Mouse (Mus musculus) left cerebral cortex, postnatal 4 days (tissue): ENCODE results near the gene Ifitm3. TPM values are rescaled to one million over a fixed set of nuclear protein-coding genes. Genes with fewer than 3 reads are reported as not detected.
A peak's percentile ranks its signal among the peaks of the same experiment; 100 is the strongest.

Experiments
- DNase-seq: peaks from one replicate; pipeline ENCODE4 v3.0.0-alpha.2; 2022
- intact Hi-C: fragments of 180-260 bp; cut with DNase I; formaldehyde crosslinking; loops from one replicate; pipeline ENCODE4 v1.15.1; 2025
- total RNA-seq, 2 experiments: library from RNA; stranded (reverse); gene quantifications; 2 replicates each; pipeline ENCODE4 v1.2.3; 2021

Gene Ifitm3
- 10 to 100 TPM in 1 of 2 experiments, 1 to 10 TPM in 1; 8.9 to 12.8 TPM for total RNA-seq

DNA sequence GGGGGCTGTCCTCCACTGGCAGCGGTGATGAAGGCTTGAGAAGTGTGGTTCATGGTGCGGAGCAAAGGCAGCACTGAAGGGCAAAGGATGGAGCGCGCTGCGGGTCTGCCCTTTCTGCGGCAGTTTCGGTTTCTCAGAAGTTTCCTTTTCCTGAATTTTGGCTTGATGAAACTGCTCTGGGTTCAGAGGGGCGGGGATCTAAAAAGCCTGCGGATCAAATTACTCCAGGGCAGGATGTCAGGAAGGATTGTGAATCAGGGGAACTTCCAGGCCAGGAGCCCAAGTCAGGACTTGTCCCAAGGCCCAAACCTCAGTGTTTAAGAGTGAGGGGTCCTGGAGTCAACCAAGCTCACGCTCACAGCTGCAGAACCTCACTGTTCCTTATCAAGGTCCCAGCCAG is at the start of gene Ifitm3:
Gene Ifitm3, minus strand, starts transcription at position 178 of the 400 bp plus-strand sequence.
- intact Hi-C loops: no loop called here
- no peak for DNase-seq

DNA sequence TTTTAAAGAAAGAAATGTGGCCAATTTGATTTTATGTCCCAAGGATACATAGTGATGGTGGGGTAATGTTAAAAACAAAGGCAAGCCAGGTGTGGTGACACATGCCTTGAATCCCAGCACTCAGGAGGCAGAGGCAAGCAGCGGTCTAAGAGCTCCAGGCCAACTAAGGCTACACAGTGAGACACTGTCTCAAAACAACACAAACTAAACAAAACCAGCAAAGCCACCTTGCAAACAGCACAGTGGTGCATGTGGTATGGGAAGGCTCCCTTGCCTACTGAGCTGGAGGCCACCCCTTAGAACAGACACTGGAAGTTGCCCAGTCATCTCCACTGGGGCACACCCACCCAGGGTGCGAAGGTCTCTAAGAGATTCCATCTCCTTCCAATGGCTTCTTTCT is 49.4 kb upstream of the Ifitm3 start:
- DNase-seq: no peak
- intact Hi-C loops: loop anchor here (10.0 kb wide), 1 partner anchor 115 kb away; the partner anchor contains the start of gene Rnh1

DNA sequence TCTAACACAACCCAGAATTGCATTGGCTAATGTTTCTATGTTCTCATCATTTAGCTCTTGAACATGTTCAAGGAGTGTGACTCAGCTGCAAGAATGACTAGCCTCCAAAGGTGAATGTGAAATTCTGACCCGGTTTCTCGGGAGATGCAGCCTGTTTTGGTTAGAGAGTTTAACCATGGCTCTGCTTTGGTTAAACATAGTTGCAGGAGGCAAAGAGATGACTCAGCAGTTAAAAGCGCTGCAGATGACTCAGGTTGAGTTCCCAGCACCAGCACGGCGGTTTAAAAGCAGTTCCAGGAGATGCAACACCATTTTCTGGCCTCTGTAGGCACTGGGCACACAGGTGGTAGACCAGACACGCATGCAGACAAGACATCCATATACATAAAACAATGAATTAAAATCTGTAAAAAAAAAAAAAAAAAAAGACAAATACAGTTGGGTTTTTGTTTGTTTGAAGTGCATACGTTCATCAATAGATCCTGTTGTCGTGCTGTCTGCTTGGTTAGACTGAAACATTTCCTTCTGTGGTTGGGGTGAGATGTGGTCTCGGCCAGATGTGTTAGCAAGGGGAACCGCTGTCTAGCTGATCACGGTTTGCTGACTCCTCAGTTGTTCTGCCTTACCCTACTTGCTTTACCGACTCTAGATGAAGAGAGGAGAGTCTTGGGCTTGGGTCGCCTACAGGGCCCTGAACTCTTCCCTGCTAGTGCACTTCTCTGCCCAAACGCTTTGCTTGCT is 48.2 kb upstream of the Ifitm3 start:
- intact Hi-C loops: no loop called here
- DNase-seq: no peak

DNA sequence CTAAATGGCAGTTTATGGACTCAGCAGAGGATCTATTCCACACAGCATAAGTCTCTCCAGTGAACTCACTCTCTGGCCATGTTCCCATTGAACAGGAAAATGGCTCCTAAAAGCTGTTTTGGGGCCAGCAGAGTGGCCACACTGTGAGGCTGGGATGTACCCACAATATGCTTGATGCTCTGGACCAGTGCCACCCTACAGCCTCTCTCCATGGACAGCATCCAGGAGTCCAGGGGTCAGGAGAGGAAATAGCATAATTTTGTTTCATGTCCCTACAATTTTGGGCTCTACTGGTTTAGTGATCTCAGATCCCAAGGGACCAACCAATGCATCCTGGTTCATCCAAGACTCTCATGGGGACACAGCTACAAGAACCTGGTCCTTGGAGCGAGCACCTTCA is 47.0 kb upstream of the Ifitm3 start:
- intact Hi-C loops: no loop called here
- no peak for DNase-seq

DNA sequence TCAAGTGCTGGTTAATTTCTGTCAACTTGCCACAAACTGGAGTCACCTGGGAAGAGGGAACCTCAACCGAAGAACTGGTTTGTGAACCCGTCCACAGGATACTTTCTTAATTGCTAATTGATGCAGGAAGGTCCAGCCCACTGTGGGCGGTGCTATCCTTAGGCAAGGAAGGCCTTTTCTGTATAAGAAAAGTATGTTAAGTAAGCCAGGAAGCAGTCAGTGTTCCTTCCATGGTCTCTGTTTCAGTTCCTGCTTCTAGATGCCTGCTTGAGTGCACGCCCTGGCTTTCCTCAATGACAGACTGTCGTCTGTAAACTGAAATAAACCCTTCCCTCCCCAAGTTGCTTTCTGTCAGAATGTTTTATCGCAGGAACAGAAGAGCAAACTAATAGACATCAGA is 46.4 kb upstream of the Ifitm3 start:
- intact Hi-C loops: no loop called here
- no peak for DNase-seq

DNA sequence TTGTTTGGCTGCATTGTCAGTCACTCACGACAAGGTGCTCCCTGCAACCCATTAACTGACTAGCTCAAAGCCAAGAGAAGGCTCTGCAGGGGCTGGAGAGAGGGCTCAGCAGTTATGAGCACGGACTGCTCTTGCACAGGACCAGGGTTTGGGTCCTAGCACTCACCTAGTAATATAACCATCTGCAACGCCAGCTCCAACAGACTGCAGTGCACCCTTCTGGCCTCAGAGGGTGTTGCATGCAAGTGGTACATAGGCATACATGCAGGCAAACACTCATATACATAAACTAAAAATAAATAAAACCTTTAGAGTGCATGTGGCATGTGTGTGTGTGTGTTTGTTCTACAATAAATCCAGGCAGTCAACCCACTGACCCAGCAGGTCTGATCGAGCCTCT is 45.2 kb upstream of the Ifitm3 start:
- no peak for DNase-seq
- intact Hi-C loops: no loop called here

DNA sequence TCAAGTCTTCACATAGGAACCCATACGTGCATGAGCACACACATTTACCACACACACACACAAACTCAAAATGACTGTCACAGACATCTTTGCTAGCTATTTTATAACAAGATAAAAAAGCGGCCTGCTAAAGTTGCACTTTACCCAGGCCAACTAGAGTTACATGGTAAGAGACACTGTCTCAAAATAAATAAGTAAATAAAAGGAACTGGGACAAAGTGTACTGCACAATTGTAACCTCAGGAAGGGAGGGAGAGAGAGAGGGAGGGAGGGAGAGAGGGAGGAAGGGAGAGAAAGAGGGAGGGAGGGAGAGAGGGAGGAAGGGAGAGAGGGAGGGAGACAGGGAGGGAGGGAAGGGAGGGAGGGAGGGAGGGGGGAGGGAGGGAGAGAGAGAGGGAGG is 41.9 kb upstream of the Ifitm3 start:
- no peak for DNase-seq
- intact Hi-C loops: no loop called here

DNA sequence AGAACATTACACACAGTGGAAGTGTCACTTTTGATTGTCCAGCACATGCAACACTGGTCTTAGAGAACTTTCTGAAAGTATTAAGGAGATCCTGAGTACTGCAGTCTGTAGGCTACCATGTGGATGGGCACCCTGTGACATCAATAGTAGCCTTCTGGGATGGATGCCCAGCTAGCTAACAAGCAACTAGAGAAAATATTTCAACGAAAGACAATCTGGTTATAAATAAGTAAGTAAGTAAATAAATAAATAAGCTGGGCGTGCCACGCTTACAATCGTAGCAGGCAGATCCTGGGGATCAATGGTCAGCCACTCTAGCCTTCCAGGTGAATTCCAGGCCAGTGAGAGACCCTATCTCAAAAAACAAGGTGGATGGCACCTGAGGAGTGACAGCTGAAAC is 41.4 kb upstream of the Ifitm3 start:
- intact Hi-C loops: no loop called here
- DNase-seq: no peak

DNA sequence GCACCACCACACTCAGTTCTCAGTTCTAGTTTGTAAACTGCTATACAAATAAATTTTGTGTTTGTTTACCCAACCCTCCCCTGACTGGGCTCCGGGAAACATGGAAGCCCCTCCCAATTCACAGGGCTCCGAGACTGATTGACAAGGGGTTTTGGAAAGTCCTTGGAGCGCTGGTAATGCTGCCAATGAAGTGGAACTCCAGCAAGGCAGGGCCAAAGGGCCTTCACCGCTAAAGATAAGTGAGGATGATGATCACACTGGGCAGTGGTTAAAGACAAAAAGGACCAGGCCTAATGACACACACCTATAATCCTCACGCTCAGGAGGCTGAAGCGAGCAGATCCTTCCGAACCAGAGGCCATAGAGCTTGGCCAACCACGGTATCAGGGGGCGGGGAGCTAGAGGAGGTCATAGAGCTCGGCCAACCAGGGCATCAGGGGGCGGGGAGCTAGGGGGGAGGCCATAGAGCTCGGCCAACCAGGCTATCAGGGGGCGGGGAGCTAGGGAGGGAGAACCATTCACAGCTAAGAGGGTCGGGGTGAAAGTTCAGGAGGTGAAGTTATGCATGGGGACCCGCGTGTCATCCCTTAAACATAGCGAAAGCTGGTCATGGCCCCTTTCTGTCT is 40.6 kb upstream of the Ifitm3 start:
- intact Hi-C loops: no loop called here

DNA sequence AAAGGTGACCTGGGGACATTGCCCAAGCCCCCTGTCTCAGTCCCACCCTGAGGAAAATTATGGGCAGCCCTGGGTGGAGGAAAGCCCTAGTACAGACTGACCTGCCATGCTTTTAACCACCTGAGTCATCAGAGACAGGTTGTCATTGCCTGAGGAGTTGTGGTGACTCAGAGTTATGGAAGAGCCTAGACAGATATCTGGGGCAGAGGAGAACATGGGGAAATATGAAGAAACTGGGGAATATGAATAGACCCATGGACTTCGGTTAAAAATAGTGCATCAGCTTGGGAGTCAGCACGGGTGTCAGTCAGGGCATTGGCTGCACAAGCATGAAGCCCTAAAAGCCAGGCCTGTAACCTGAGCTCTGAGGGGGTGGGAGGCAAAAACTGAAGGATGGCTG is 38.8 kb upstream of the Ifitm3 start:
- intact Hi-C loops: loop anchor here (2.0 kb wide), 2 partner anchors 141 to 203 kb away; partner anchors contain the start of gene Odf3
- no peak for DNase-seq

More for the DNA sequence above, 40.6 kb upstream of the Ifitm3 start:
- DNase-seq: no peak

DNA sequence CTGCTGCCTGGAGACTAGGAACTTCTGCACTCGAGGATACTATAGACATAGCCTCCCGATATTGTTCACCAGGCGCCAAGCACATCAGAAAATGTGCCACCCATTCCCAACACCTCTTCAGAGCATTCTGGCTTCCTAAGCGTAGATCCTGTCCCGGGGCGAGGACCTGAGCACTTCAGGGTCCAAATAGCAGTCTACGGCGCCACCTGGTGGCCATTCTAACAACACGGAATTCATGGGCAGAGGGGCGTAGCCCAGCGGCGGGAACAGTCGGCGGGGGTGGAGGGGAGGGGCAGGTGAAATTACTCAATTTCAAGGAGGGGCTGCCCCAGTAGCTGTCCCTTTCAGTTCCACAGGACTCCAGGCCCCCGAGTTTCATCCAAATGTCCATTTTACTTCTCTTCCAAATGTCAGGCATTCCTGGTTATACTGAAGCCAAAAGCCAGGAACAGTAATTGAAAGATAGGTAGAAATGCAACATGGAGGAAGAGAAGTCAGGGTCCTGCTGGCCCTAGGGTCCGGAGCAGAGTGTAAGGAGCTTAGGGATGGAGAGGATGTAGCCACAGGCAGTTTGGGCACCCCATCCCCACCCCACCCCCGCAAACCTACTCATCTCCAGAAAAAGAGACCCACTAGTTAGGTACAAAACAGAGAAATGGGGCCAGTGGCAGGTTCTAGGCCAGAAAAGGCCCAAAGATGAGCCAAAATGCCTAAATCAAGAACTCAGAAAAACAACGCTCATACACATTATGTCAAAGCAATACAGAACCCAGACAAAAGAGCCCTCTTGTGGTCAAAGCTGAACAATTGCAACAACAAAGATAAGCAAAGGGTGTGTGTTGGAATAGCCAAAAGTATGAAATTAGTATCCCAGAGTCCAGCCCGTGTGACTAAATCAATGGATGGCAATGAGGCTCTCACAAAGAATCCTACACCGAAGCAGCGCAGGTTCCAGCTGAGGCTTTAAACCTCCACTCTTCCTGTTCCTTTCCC is 38.0 kb upstream of the Ifitm3 start:
- intact Hi-C loops: loop anchor here (2.0 kb wide), 2 partner anchors 140 to 202 kb away; partner anchors contain the start of gene Odf3
- DNase-seq: peak; percentile 94

DNA sequence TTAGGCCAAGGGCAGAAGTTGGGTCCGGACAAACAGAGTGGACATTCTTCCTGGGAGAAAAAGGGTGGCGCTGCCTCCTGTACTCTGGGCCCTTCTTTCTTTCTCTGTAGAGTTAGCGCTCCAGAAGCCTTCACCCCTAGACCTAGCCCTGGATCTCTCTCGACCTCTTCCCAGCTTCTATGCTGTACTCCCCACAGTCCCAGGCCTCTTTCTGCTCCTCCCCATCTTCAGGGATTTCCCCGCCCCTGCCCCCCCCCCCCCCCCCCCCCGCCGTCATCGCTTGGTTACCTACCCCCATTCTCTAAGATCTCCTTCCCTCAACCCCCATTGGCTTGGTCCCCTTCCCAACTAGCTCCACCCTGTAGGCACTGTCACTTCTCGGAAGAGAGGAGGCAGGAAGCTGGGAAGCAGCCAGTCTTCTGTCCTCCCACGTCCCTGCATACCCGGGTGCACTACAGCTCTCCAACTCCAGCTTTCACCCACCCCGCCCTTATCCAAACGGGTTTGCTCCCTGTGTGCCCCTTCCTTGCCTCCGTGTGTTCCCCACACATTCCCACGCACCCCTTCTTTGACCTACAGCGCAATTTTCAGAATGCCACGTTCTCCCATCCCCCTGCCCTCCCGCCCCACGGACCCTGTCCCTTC is 37.1 kb upstream of the Ifitm3 start:
- peak; percentile 66 for DNase-seq
- intact Hi-C loops: loop anchor here (2.0 kb wide), 2 partner anchors 139 to 201 kb away; partner anchors contain the start of gene Odf3

DNA sequence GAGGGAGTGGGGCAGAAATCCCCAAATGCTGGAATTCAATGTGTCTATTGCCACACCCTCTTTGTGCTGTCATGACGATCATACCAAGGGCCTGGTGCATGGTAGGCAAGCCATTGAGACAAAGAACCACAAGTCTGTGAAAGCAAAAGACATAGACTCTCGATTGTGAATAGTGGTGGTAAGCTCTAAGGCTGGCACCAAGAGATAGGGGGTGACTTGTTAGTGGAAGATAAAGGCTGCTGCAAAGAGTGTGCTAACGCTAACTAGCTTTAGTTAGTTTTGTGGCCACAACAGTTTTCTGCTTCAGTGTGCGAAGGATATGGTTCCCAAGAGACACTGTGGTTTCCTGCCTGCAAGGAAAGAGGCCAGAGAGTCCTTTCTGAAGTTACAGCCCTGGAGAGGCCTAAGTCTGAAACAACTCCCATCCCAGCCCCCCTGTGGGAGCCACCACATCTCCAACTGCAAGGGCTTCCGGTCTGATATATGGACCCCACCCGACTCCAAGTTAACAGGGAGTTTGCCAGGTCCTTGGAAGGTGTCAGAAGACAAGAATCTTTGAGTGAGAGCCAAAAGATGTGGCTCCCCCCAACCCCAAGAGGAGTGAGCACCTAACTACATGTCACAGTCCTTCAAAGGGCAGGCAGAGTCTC is 36.5 kb upstream of the Ifitm3 start:
- DNase-seq: no peak
- intact Hi-C loops: no loop called here

DNA sequence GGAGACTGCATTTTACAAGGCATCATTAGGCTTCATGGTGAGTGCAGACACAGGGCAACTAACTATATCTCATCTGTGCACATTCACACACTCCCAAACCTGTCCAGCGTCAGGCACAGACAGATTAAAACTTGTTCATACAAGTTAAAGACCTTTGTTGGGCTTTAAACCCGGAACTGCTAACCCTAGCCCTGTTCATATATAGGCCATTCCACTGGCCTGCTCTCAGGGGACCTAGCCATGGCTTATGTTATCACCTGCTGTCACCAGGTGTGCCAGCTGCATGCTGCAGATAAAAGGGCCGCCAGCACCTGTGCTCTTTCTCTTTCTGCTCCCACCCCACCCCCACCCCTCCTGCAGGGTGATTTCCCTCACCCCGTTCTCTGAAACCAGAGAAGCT is 32.0 kb upstream of the Ifitm3 start:
- DNase-seq: no peak
- intact Hi-C loops: loop anchor here (5.0 kb wide), 1 partner anchor 75 kb away; the partner anchor contains the start of gene Ifitm1

DNA sequence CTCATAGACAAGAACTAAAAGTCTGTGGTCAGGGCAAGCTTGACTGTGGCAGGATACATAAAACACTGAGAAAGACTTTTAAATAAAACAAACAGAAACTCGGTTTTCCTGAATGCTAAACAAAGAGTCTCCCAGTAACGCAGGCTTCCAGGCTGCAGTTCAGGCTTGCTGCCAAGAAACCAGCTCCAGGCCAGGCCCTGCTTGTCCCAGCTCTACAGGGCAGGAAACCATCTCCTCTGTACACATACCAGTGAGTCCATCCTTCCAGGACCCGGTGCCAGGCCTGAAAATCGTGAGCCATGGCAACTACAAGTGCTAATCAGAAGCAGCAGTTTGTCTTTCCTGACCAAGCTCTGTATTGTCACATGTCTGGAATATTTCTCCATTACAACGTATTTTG is 31.1 kb upstream of the Ifitm3 start:
- intact Hi-C loops: loop anchor here (5.0 kb wide), 1 partner anchor 74 kb away; the partner anchor contains the start of gene Ifitm1
- peak; percentile 80 for DNase-seq

DNA sequence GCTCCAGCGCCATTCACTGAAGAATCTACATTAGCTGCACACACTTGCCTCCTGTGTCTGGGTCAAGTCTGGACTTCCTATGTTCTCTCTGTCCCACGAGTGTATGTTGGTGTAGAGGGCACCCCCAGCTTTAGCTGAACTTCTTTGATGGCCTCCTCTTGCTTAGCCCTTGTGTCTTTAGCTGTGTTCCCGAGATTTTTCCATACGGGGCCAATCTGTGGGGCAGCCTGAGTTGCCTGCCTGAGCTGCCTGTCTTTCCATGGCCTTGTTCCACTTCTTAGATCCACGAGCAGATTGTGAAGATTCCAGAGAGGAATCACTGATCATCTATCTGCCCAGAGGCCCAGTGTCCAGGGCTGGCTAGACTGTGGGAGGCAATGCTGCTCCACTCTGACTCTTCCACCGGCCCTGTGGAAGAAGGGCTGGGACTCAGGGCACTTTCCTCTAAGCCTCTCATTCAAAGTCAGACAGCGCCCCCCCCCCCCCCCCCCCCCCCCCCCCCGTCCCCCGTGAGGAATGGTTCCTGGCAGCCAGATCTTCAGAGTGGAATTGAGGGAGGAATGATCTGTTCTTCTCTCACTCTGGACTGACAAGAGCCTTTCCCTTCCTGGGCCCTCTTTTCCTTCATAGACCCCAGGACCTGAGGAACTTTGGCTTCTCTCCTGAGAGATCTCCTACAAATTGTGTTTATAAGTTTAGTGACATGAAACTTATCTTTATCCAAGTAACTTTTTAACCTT is 30.5 kb upstream of the Ifitm3 start:
- DNase-seq: no peak
- intact Hi-C loops: loop anchor here (5.0 kb wide), 1 partner anchor 74 kb away; the partner anchor contains the start of gene Ifitm1

DNA sequence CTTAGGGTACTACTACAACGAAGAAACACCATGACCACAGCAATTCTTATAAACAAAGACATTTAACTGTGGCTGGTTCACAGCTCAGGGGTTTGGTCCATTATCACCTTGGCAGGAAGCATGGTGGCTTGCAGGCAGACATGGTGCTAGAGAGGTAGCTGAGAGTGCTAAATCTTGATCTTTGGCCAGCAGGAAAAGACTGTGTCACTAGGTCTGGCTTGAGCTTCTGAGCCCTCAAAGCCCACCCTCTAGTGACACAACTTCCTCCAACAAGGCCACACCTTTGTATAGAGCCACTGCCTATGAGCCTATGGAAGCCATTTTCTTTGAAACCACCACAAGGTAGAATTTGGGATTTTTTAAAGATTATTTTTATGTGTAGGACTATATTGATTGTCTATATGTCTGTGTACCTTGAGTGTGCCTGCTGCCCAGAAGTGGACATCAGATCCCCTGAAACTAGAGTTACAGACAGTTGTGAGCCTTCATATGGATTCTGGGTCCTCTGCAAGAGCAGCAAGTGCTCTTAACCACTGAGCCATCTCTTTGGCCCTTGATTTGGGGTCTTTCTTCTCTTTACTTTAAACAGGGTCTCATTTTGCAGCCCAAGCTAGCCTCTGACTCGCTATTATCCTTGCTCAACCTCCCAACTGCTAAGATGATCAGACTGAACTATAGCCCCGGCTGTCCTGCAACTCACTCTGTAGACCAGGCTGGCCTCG is 29.0 kb upstream of the Ifitm3 start:
- no peak for DNase-seq
- intact Hi-C loops: loop anchor here (5.0 kb wide), 1 partner anchor 72 kb away; the partner anchor contains the start of gene Ifitm1
